Mouse (Mus musculus) neutrophil, adult 65 days (primary cell): ENCODE results near the gene Mycbpap. TPM values are rescaled to one million over a fixed set of nuclear protein-coding genes. Genes with fewer than 3 reads are reported as not detected.

Source experiments
- total RNA-seq: library from RNA; stranded (reverse); gene quantifications from 2 replicates; pipeline ENCODE4 v1.2.4, GENCODE M21; 2023

The Mycbpap gene
- total RNA-seq = 0.20 and 0.22 TPM in 2 replicates

DNA sequence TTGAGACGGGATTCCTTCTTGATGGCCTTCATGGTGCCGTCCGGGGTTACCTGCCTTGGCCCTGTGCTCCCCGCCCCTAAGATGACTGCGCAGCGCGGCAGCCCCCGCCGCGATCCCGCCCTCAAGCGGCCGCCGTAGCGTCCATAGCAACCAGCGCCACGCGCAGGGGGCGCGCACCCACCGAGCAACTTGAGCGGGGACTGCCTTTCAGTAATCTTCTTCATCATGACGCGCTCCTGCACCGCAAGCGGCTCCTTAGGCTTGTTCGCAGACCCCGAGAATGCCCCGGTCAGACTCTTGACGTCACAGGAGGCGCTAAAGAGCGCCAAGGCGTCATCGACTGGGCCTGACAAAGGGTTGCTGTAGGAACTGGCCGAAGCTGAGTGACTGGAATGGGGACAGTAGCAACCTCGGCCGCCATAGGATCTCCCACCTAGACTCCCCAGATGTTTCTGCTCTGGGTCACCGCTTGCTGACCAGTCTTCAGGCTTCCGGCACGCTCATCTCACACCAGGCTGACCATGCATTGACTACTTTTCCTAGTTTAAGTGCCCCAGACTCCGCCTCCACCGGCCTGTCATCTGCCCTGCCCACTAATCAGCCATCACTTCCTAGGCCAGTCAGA lies at the start of gene Mycbpap:
Gene Mycbpap (minus strand): TSS at position 524 of the 625 bp plus-strand sequence.

DNA sequence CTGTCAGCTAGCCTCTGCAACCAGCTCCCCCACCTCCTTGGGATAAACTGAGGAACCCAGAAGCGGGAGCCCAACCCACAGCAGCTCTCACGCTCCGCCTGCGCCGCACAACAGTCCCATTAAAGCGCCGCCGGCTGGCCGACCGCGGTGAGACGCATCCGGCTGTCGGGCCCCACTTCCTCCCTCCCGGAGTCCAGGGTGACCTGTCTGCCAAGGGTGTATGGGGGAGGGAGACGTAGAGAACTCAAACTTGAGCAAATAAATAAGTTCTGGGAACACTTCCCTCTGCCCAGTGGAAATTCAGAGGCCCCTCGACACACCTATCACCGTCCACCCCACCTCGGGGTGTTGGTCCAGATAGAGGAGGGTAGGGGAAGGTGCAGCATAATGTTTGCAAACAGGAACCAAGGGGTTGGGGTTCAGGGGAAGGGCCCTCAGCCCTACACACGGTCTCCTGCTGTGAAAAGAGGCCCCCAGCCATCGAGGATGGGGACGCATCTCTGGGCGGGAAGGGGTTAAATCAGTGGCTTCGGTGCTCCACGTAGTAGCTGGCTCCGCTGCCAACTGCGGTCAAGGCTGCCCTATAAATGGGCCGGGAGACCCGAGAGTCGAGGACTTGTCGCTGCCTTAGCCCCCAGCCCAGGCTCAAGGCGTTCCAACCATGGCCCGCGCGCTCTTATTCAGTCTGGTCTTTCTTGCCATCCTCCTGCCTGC lies 43.1 kb upstream of the Mycbpap start, which contains the start of gene Chad:
Gene Chad (plus strand): TSS at position 611 of the 714 bp plus-strand sequence.

DNA sequence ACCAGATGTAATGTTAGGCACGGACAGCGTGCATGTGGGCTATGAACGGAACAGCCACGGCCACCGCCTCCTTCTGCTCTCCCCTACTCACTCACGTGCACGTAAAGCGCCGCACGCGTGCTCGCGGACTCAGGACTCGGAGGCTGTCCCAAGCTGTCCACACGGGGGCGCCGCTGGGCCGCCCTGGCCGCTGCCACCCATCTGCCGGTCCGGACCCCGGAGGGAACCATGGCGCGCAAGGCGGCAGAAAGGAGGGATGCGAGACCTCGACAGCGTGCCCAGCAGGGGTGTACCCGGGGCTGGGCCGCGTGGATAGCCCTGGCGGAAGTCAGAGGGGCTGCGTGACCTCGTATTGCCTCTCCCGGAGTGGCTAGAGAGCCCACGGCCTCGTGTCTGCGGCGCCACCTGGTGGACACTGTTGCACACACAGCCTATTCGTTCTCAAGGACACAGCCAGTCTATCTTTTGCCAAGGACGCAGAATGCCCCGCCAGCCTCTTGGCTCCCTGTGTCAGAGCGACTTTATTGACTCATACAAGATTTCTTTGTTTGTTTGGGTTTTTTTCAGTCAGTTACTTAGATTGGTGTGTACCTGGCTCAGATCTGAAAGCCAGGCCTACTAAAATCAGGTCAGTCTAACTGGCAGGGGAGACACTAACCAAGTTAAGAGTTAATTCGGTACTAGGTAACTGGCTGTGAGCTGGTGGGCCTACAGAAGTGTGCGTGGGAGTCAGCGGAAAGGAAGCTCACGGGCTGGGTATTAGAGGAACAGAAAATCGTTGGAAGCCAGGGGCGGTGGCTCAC lies 27.5 kb upstream of the Mycbpap start, which contains the start of gene Rsad1:
Gene Rsad1 (minus strand): TSS at position 368 of the 803 bp plus-strand sequence.

DNA sequence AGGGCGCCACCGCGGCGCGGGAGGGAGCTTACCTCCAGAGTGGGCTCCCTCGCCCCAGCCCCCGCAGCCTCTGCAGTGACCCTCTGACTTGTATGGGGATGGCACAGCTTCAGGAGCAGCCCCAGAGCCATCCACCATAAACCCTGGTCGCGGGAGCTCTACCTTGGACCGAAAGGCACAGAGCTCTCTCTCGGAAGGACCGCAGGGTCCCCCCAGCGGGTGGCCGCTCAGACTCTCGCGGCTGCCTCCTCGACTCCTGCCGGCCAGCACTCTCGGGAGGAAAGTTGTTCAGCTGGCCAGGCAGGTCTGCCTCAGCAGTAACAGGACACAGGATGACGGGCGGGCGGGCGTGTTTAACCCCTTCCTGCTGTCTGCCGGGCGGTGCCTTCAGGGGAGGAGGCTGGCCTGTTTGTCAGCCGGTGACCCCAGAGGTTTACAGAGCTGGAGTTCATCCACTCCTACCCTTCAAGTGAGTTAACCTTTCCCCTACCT lies 21.8 kb downstream of the Mycbpap start, which contains the start of gene Epn3:
Gene Epn3 (minus strand): TSS at position 314 of the 492 bp plus-strand sequence.

DNA sequence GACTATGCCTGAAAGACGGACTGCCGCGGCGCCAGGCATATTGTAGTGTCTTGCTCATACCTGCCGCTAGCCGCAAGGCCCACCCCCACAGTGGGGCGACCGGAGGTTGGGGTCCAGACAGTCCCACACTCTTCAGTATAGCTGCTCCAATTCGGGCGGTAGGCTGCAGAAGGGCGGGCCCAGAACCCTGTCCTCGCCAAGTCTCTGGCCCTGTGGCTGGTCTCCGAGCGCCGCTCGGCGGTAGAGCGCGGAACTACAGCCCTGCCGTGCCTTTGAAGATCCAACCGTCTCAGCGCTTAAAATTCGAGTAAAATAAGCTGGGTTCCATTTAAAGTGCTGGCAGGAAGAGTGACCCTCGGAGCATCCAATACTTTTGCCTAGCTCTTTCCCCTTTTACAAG lies 35.5 kb downstream of the Mycbpap start, which contains the start of gene Spata20:
Gene Spata20 (minus strand): TSS at position 179 of the 400 bp plus-strand sequence.

DNA sequence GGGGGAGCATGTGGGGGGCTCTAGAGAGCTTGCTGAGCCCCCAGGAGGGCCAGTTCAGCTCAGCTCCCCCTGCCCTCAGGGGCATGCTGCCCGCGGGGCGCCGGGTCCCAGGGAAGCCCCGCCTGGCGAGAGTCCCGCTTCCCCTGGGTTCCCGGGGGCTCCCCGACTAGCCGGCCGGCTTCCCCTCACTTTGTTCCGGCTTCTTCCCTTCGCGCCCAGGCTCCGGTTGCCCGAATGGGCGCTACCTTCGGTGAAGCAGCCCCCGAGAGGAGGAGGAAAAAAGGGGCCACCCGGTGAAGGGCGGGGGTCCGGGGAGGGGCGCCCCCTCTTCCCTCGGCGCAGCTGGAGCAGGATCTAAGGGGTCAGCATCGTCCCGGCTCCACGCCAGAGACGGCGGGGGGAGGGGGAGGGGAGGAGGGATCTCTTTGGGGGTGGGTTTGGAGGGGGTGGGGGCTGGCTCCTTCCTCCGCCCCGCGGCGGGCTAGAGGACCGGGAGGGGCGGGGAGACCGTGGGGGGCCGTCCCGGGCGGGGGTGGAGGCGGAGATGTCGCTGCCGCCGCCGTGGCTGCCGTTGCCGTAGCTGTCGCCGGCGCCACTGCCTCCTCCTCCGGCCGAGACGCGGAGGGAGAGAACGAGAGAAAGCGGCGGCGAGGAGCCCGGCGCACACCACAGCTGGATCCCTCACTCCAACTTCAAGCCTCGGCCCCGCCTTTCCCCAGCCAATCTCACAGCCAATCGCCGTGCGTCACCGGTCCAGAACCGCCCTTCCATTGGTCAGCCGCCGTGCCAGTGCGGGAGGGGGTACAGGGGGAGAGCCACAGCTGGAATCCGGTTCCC lies 47.6 kb downstream of the Mycbpap start, which contains the start of gene Cacna1g:
Gene Cacna1g (minus strand): TSS at position 492 of the 837 bp plus-strand sequence.

Other genes starting within 250 kb of the Mycbpap start
- not detected in 2 replicates for gene Gm21885, start 239.9 kb downstream of the Mycbpap start, total RNA-seq
- 46.2 and 71.5 TPM in 2 replicates for gene Luc7l3, start 199.8 kb downstream of the Mycbpap start, total RNA-seq
- gene Ankrd40, start 193.7 kb downstream of the Mycbpap start, total RNA-seq = 18.1 and 21.7 TPM in 2 replicates
- 1.1 and 3.8 TPM in 2 replicates for gene Abcc3, start 128.7 kb downstream of the Mycbpap start, total RNA-seq
- gene Cacna1g, start 47.5 kb downstream of the Mycbpap start, total RNA-seq = 0.13 and 1.7 TPM in 2 replicates
- gene Spata20, start 35.6 kb downstream of the Mycbpap start, total RNA-seq = not detected in 2 replicates
- not detected in 2 replicates for gene Epn3, start 21.8 kb downstream of the Mycbpap start, total RNA-seq
- gene Rsad1, start 27.5 kb upstream of the Mycbpap start, total RNA-seq = 0.27 and 0.79 TPM in 2 replicates
- gene Chad, start 43.3 kb upstream of the Mycbpap start, total RNA-seq = not detected in 2 replicates
- gene Acsf2, start 80.1 kb upstream of the Mycbpap start, total RNA-seq = 0.82 and 1.9 TPM in 2 replicates
- 77.0 and 89.7 TPM in 2 replicates for gene Lrrc59, start 108.0 kb upstream of the Mycbpap start, total RNA-seq
- 14.7 and 15.0 TPM in 2 replicates for gene Mrpl27, start 132.0 kb upstream of the Mycbpap start, total RNA-seq
- gene Eme1, start 132.2 kb upstream of the Mycbpap start, total RNA-seq = 5.3 and 8.6 TPM in 2 replicates
- gene Xylt2, start 155.8 kb upstream of the Mycbpap start, total RNA-seq = 3.3 and 4.3 TPM in 2 replicates
- not detected in 2 replicates for gene Gm11541, start 182.8 kb upstream of the Mycbpap start, total RNA-seq
- not detected in 2 replicates for gene Cdc34b, start 220.0 kb upstream of the Mycbpap start, total RNA-seq